Mouse (Mus musculus) CH12.LX (cell line): ENCODE results near the gene Acp1. TPM values are rescaled to one million over a fixed set of nuclear protein-coding genes. Genes with fewer than 3 reads are reported as not detected.

ENCODE experiments used
- DNase-seq: peaks from one replicate; pipeline ENCODE4 v3.0.0-alpha.2; 2013; ENCODE audit errors: extremely low read depth
- H3K27ac ChIP-seq: 2 replicates; pipeline ENCODE4 v1.5.1; 2012; ENCODE audit warnings: low read depth, mild to moderate bottlenecking, control low read depth, moderate library complexity; ENCODE audit not compliant: insufficient read depth
- H3K27me3 ChIP-seq: replicated peaks from 2 replicates; pipeline ENCODE3; 2012; ENCODE audit warnings: inconsistent platforms
- H3K36me3 ChIP-seq, 2 experiments: replicated peaks in 1 of 2; 2 replicates each; pipeline versions ENCODE3 to v1.6.1; 2012; ENCODE audit warnings: inconsistent platforms in 1 of 2, low read length in 1 of 2, mild to moderate bottlenecking in 1 of 2, mixed read lengths in 1 of 2, moderate library complexity in 1 of 2; ENCODE audit not compliant: control insufficient read depth in 1 of 2, insufficient read depth in 1 of 2
- H3K4me1 ChIP-seq, 2 experiments: 2 replicates each; pipeline ENCODE4 v1.6.1; 2012; ENCODE audit warnings: inconsistent platforms in 1 of 2, moderate library complexity in 1 of 2; ENCODE audit not compliant: insufficient read depth in 2 of 2, control insufficient read depth in 1 of 2
- H3K4me2 ChIP-seq: 2 replicates; pipeline ENCODE4 v1.6.1; 2012; ENCODE audit warnings: low read depth, mild to moderate bottlenecking, control low read depth; ENCODE audit not compliant: poor library complexity, insufficient read depth, severe bottlenecking
- H3K4me3 ChIP-seq, 3 experiments: fragments of 150-350 bp in 1 of 3; sonication (generic) in 1 of 3; replicated peaks in 1 of 3; 2 replicates each; pipeline versions ENCODE3 to v1.5.1; 2011 to 2012; ENCODE audit warnings: low read depth in 2 of 3, low read length in 2 of 3, mild to moderate bottlenecking in 2 of 3, moderate library complexity in 2 of 3, control low read depth in 1 of 3, improper control_type of control experiment in 1 of 3, inconsistent platforms in 1 of 3, mixed read lengths in 1 of 3; ENCODE audit not compliant: poor library complexity in 1 of 3
- H3K79me2 ChIP-seq: replicated peaks from 2 replicates; pipeline ENCODE4 v1.6.1; 2012; ENCODE audit warnings: mild to moderate bottlenecking, moderate library complexity; ENCODE audit not compliant: control insufficient read depth, poor library complexity, insufficient read depth, severe bottlenecking; ENCODE audit errors: extremely low read depth
- H3K9ac ChIP-seq: 2 replicates; pipeline ENCODE4 v1.6.1; 2012; ENCODE audit warnings: low read depth, mild to moderate bottlenecking, control low read depth, moderate library complexity; ENCODE audit not compliant: insufficient read depth
- H3K9me3 ChIP-seq: replicated peaks from 2 replicates; pipeline ENCODE3; 2012; ENCODE audit warnings: low read length, inconsistent platforms, mixed read lengths
- CHD2 ChIP-seq: IDR thresholded peaks from 2 replicates; pipeline ENCODE4 v1.6.1; 2011; ENCODE audit warnings: low read length, improper control_type of control experiment
- CTCF ChIP-seq, 2 experiments: IDR thresholded peaks in 1 of 2; conservative IDR thresholded peaks in 1 of 2; 2 replicates each; pipeline ENCODE4 v1.5.1; 2011 to 2012; ENCODE audit warnings: low read depth in 2 of 2, low read length in 2 of 2, improper control_type of control experiment in 1 of 2, inconsistent platforms in 1 of 2, mild to moderate bottlenecking in 1 of 2, moderate library complexity in 1 of 2
- E2F4 ChIP-seq: IDR thresholded peaks from 2 replicates; pipeline ENCODE4 v1.6.1; 2011; ENCODE audit warnings: low read depth, low read length, improper control_type of control experiment; ENCODE audit not compliant: insufficient replicate concordance
- ETS1 ChIP-seq: conservative IDR thresholded peaks from 2 replicates; pipeline ENCODE4 v1.6.1; 2012; ENCODE audit warnings: low read depth, mild to moderate bottlenecking, inconsistent platforms, low read length, improper control_type of control experiment, moderate library complexity
- GABPA ChIP-seq: IDR thresholded peaks from 2 replicates; pipeline ENCODE4 v1.6.1; 2012; ENCODE audit warnings: low read depth, low read length, improper control_type of control experiment, inconsistent platforms; ENCODE audit not compliant: insufficient replicate concordance
- IRF4 ChIP-seq: IDR thresholded peaks from 2 replicates; pipeline ENCODE4 v1.6.1; 2014; ENCODE audit warnings: low read depth, mild to moderate bottlenecking, inconsistent platforms, low read length, improper control_type of control experiment
- JUND ChIP-seq: conservative IDR thresholded peaks from 2 replicates; pipeline ENCODE4 v1.6.1; 2011; ENCODE audit warnings: low read depth, low read length, improper control_type of control experiment
- MYC ChIP-seq: IDR thresholded peaks from 2 replicates; pipeline ENCODE4 v1.6.1; 2011; ENCODE audit warnings: low read depth, mild to moderate bottlenecking, improper control_type of control experiment, low read length
- NRF1 ChIP-seq: IDR thresholded peaks from 2 replicates; pipeline ENCODE4 v1.6.1; 2014; ENCODE audit warnings: low read depth, mild to moderate bottlenecking, inconsistent platforms, low read length, improper control_type of control experiment, moderate library complexity
- RAD21 ChIP-seq: IDR thresholded peaks from 2 replicates; pipeline ENCODE4 v1.6.1; 2011; ENCODE audit warnings: low read depth, mild to moderate bottlenecking, low read length, improper control_type of control experiment, moderate library complexity
- SIN3A ChIP-seq: IDR thresholded peaks from 2 replicates; pipeline ENCODE4 v1.6.1; 2012; ENCODE audit warnings: low read length, improper control_type of control experiment, inconsistent platforms
- SMC3 ChIP-seq: IDR thresholded peaks from 2 replicates; pipeline ENCODE4 v1.6.1; 2011; ENCODE audit warnings: low read depth, low read length, improper control_type of control experiment
- UBTF ChIP-seq: IDR thresholded peaks from 2 replicates; pipeline ENCODE4 v1.6.1; 2012; ENCODE audit warnings: low read depth, mild to moderate bottlenecking, inconsistent platforms, low read length, improper control_type of control experiment, moderate library complexity
- USF2 ChIP-seq: conservative IDR thresholded peaks from 2 replicates; pipeline ENCODE4 v1.6.1; 2011; ENCODE audit warnings: low read depth, low read length, improper control_type of control experiment
- ZKSCAN1 ChIP-seq: IDR thresholded peaks from 2 replicates; pipeline ENCODE4 v1.6.1; 2012; ENCODE audit warnings: low read depth, inconsistent platforms, low read length, improper control_type of control experiment, borderline replicate concordance
- ZMIZ1 ChIP-seq: IDR thresholded peaks from 2 replicates; pipeline ENCODE4 v1.6.1; 2012; ENCODE audit warnings: low read depth, mild to moderate bottlenecking, inconsistent platforms, low read length, improper control_type of control experiment
- dilution Hi-C: fragments of 300-500 bp; cut with MboI; formaldehyde crosslinking; loops from 2 replicates; pipeline ENCODE4 v1.14.3; 2020; ENCODE audit warnings: low sequenced_read_pairs; ENCODE audit not compliant: extremely low pct_unique_long_range_greater_than_20kb, extremely low pct_ligation_motif_present
- in situ Hi-C: fragments of 300-500 bp; cut with MboI; formaldehyde crosslinking; loops from 3 replicates; pipeline ENCODE4 v1.14.3; 2019; ENCODE audit warnings: low sequenced_read_pairs, low pct_ligation_motif_present, low pct_unique_long_range_greater_than_20kb, mixed read lengths
- polyA plus RNA-seq: library from polyadenylated mRNA; unstranded; fragments of >175 nt; gene quantifications from 2 replicates; pipeline ENCODE4 v1.2.1, GENCODE M21; 2012; ENCODE audit warnings: low read depth; ENCODE audit not compliant: insufficient read length
- total RNA-seq, 2 experiments: library from RNA; depleted of rRNA; stranded (reverse); fragments of 300-350 nt in 1 of 2; fragments of >200 nt in 1 of 2; gene quantifications; 2 replicates each; pipeline ENCODE4 v1.2.3; 2012 to 2014

Gene Acp1
- total and polyA plus RNA-seq, 3 experiments: 85.5 to 198 (median 131) TPM

GRCm38 (mm10) chr12:30850902-30851301 lies 60.5 kb downstream of the Acp1 start:
- H3K4me1 ChIP-seq: no peaks in the 10 kb centered on the region
- TF ChIP-seq UBTF (no peak), ZMIZ1 (no peak), IRF4 (no peak)
- no peaks in the 10 kb centered on the region for H3K9me3 ChIP-seq
- no peak overlapping the region for H3K9ac ChIP-seq
- H3K4me2 ChIP-seq: no peak overlapping the region
- in situ Hi-C loops: no loop called here
- no peaks in the 10 kb centered on the region for H3K36me3 ChIP-seq
- DNase-seq: no peak
- H3K79me2 ChIP-seq: no peaks in the 10 kb centered on the region
- no peak overlapping the region for H3K4me3 ChIP-seq
- H3K27ac ChIP-seq: no peak overlapping the region
- dilution Hi-C loops: no loop called here
- no peaks in the 10 kb centered on the region for H3K27me3 ChIP-seq

- Histone ChIP-seq H3K4me2 (no peak overlapping the region), H3K4me3 (no peak overlapping the region), H3K27ac (no peak overlapping the region), H3K36me3 (no peaks in the 10 kb centered on the region), H3K9me3 (no peaks in the 10 kb centered on the region), H3K9ac (no peak overlapping the region), H3K4me1 (no peaks in the 10 kb centered on the region), H3K27me3 (no peaks in the 10 kb centered on the region), H3K79me2 (no peaks in the 10 kb centered on the region)
- in situ Hi-C loops (no loop called here), dilution Hi-C loops (no loop called here)
- no peak for TF ChIP-seq GABPA
- no peak for TF ChIP-seq CHD2
- no peak for TF ChIP-seq ZMIZ1
- TF ChIP-seq ETS1: no peak
- TF ChIP-seq ZKSCAN1: no peak
- no peak for TF ChIP-seq SMC3
- TF ChIP-seq CTCF (conservative IDR thresholded peaks at IDR 0.05 in 1 of 2, IDR thresholded peaks at IDR 0.05 in 1 of 2; ENCODE audit: low read depth in 2 of 2, low read length in 2 of 2): no peak
- no peak for TF ChIP-seq JUND
- no peak for TF ChIP-seq USF2
- TF ChIP-seq IRF4: no peak
- no peak for TF ChIP-seq SIN3A
- no peak for TF ChIP-seq NRF1
- TF ChIP-seq MYC: no peak
- TF ChIP-seq RAD21: no peak
- no peak for TF ChIP-seq E2F4
- no peak for DNase-seq
These were observed 62.9 kb downstream of the Acp1 start for GRCm38 (mm10) chr12:30848521-30848920.

Other genes with a start within 250 kb of the Acp1 start
- gene Alkal2, start 27.3 kb downstream of the Acp1 start, total RNA-seq (2012; rRNA removed): not detected in 2 replicates
- not detected in 2 replicates for gene Alkal2, start 27.3 kb downstream of the Acp1 start, total RNA-seq (2014; rRNA removed)
- not detected in 2 replicates for gene Alkal2, start 27.3 kb downstream of the Acp1 start, polyA plus RNA-seq
- gene Sh3yl1, start 79 bp upstream of the Acp1 start, total RNA-seq (2012; rRNA removed): 0.46 and 0.59 TPM in 2 replicates
- gene Sh3yl1, start 79 bp upstream of the Acp1 start, total RNA-seq (2014; rRNA removed): 0.28 and 0.34 TPM in 2 replicates
- gene Sh3yl1, start 79 bp upstream of the Acp1 start, polyA plus RNA-seq: 1.0 and 1.2 TPM in 2 replicates
- gene Fam110c, start 162.3 kb upstream of the Acp1 start, total RNA-seq (2012; rRNA removed): not detected in 2 replicates
- not detected in 2 replicates for gene Fam110c, start 162.3 kb upstream of the Acp1 start, total RNA-seq (2014; rRNA removed)
- 0.10 TPM in 1 of 2 replicates, not detected in the other for gene Fam110c, start 162.3 kb upstream of the Acp1 start, polyA plus RNA-seq